Mouse (Mus musculus): ENCODE results near the gene Scyl3. TPM values are rescaled to one million over a fixed set of nuclear protein-coding genes. Genes with fewer than 3 reads are reported as not detected.

The Scyl3 gene
- 17.8 and 20.8 TPM in 2 replicates for polyA plus RNA-seq (2014; fragmentation: Nextera tagmentation; extraction: Ambion mirVana)

GRCm38 (mm10) chr1:163928846-163929245, at the start of gene Scyl3:
Gene Scyl3, plus strand, starts transcription at chr1:163929100.
- Histone ChIP-seq H3K9me3 (ENCODE audit: control insufficient read depth, low read length) (no peaks in the 10 kb centered on the region), H3K9ac (ENCODE audit: low read length) (peak within 1 kb of the TSS; percentile 93), H3K27ac (ENCODE audit: low read depth, low read length) (peak within 1 kb of the TSS; percentile 67), H3K4me3 (ENCODE audit: low read depth, low read length) (peak within 1 kb of the TSS; percentile 97), H3K36me3 (ENCODE audit: control insufficient read depth, insufficient read depth, low read length) (no peaks in the 10 kb centered on the region), H3K27me3 (ENCODE audit: control insufficient read depth, insufficient read depth, low read length) (no peaks in the 10 kb centered on the region), H3K4me1 (ENCODE audit: control insufficient read depth, insufficient read depth, low read length) (peaks cover 7% of the 10 kb centered on the region), H3K4me2 (ENCODE audit: low read depth) (peak within 1 kb of the TSS; percentile 79)
- 74% methylated on average over 7 of the region's 7 CpGs for WGBS
- ATAC-seq (ENCODE audit: insufficient read depth, low FRiP score, low TSS enrichment): no peak
- no peak for DNase-seq (ENCODE audit: low spot score)

- no peaks in the 10 kb centered on the region for H3K9me3 ChIP-seq (ENCODE audit: control insufficient read depth, low read length)
- no peak overlapping the region for H3K4me3 ChIP-seq (ENCODE audit: low read depth, low read length)
- H3K4me1 ChIP-seq (ENCODE audit: control insufficient read depth, insufficient read depth, low read length): no peaks in the 10 kb centered on the region
- ATAC-seq (ENCODE audit: insufficient read depth, low FRiP score, low TSS enrichment) (no peak), DNase-seq (ENCODE audit: low spot score) (no peak)
- H3K4me2 ChIP-seq (ENCODE audit: low read depth): no peak overlapping the region
- no peak overlapping the region for H3K27ac ChIP-seq (ENCODE audit: low read depth, low read length)
- H3K9ac ChIP-seq (ENCODE audit: low read length): no peak overlapping the region
- no peaks in the 10 kb centered on the region for H3K36me3 ChIP-seq (ENCODE audit: control insufficient read depth, insufficient read depth, low read length)
- no peaks in the 10 kb centered on the region for H3K27me3 ChIP-seq (ENCODE audit: control insufficient read depth, insufficient read depth, low read length)
Measured at GRCm38 (mm10) chr1:163889629-163890028, 39.3 kb upstream of the Scyl3 start.

GRCm38 (mm10) chr1:163893294-163893693, 35.6 kb upstream of the Scyl3 start:
- no peak for DNase-seq (ENCODE audit: low spot score)
- whole genome bisulfite sequencing: 92% methylated on average over 5 of the region's 5 CpGs
- Histone ChIP-seq H3K4me3 (ENCODE audit: low read depth, low read length) (no peak overlapping the region), H3K36me3 (ENCODE audit: control insufficient read depth, insufficient read depth, low read length) (no peaks in the 10 kb centered on the region), H3K4me2 (ENCODE audit: low read depth) (no peak overlapping the region), H3K27me3 (ENCODE audit: control insufficient read depth, insufficient read depth, low read length) (no peaks in the 10 kb centered on the region), H3K27ac (ENCODE audit: low read depth, low read length) (no peak overlapping the region), H3K9me3 (ENCODE audit: control insufficient read depth, low read length) (no peaks in the 10 kb centered on the region), H3K4me1 (ENCODE audit: control insufficient read depth, insufficient read depth, low read length) (no peaks in the 10 kb centered on the region), H3K9ac (ENCODE audit: low read length) (no peak overlapping the region)
- ATAC-seq (ENCODE audit: insufficient read depth, low FRiP score, low TSS enrichment): no peak

- Histone ChIP-seq H3K36me3 (ENCODE audit: control insufficient read depth, insufficient read depth, low read length) (no peaks in the 10 kb centered on the region), H3K4me3 (ENCODE audit: low read depth, low read length) (no peak overlapping the region), H3K9me3 (ENCODE audit: control insufficient read depth, low read length) (no peaks in the 10 kb centered on the region), H3K4me2 (ENCODE audit: low read depth) (no peak overlapping the region), H3K27ac (ENCODE audit: low read depth, low read length) (no peak overlapping the region), H3K27me3 (ENCODE audit: control insufficient read depth, insufficient read depth, low read length) (no peaks in the 10 kb centered on the region), H3K9ac (ENCODE audit: low read length) (no peak overlapping the region), H3K4me1 (ENCODE audit: control insufficient read depth, insufficient read depth, low read length) (no peaks in the 10 kb centered on the region)
- no peak for DNase-seq (ENCODE audit: low spot score)
- 81% methylated on average over 11 of the region's 11 CpGs for WGBS
- no peak for ATAC-seq (ENCODE audit: insufficient read depth, low FRiP score, low TSS enrichment)
Measured at GRCm38 (mm10) chr1:163893774-163894527, 34.9 kb upstream of the Scyl3 start.

- Histone ChIP-seq H3K9me3 (ENCODE audit: control insufficient read depth, low read length) (no peaks in the 10 kb centered on the region), H3K9ac (ENCODE audit: low read length) (no peak overlapping the region), H3K36me3 (ENCODE audit: control insufficient read depth, insufficient read depth, low read length) (no peaks in the 10 kb centered on the region), H3K4me1 (ENCODE audit: control insufficient read depth, insufficient read depth, low read length) (no peaks in the 10 kb centered on the region), H3K4me2 (ENCODE audit: low read depth) (no peak overlapping the region), H3K27ac (ENCODE audit: low read depth, low read length) (no peak overlapping the region), H3K27me3 (ENCODE audit: control insufficient read depth, insufficient read depth, low read length) (no peaks in the 10 kb centered on the region), H3K4me3 (ENCODE audit: low read depth, low read length) (no peak overlapping the region)
- DNase-seq (ENCODE audit: low spot score) (no peak), ATAC-seq (ENCODE audit: insufficient read depth, low FRiP score, low TSS enrichment) (no peak)
- 47% methylated on average over 5 of the region's 5 CpGs for WGBS
Measured at GRCm38 (mm10) chr1:163898291-163898764, 30.6 kb upstream of the Scyl3 start.

- Histone ChIP-seq H3K4me2 (ENCODE audit: low read depth) (no peak overlapping the region), H3K27me3 (ENCODE audit: control insufficient read depth, insufficient read depth, low read length) (no peaks in the 10 kb centered on the region), H3K9me3 (ENCODE audit: control insufficient read depth, low read length) (no peaks in the 10 kb centered on the region), H3K36me3 (ENCODE audit: control insufficient read depth, insufficient read depth, low read length) (no peaks in the 10 kb centered on the region), H3K9ac (ENCODE audit: low read length) (no peak overlapping the region), H3K4me1 (ENCODE audit: control insufficient read depth, insufficient read depth, low read length) (no peaks in the 10 kb centered on the region), H3K27ac (ENCODE audit: low read depth, low read length) (no peak overlapping the region), H3K4me3 (ENCODE audit: low read depth, low read length) (no peak overlapping the region)
- no peak for DNase-seq (ENCODE audit: low spot score)
- no peak for ATAC-seq (ENCODE audit: insufficient read depth, low FRiP score, low TSS enrichment)
- 87% methylated on average over 2 of the region's 2 CpGs for WGBS
Measured at GRCm38 (mm10) chr1:163899575-163899974, 29.3 kb upstream of the Scyl3 start.

- H3K4me3 ChIP-seq (ENCODE audit: low read depth, low read length): no peak overlapping the region
- ATAC-seq (ENCODE audit: insufficient read depth, low FRiP score, low TSS enrichment) (no peak), DNase-seq (ENCODE audit: low spot score) (no peak)
- no peak overlapping the region for H3K4me2 ChIP-seq (ENCODE audit: low read depth)
- H3K9me3 ChIP-seq (ENCODE audit: control insufficient read depth, low read length): no peaks in the 10 kb centered on the region
- H3K27ac ChIP-seq (ENCODE audit: low read depth, low read length): no peak overlapping the region
- no peaks in the 10 kb centered on the region for H3K36me3 ChIP-seq (ENCODE audit: control insufficient read depth, insufficient read depth, low read length)
- 89% methylated on average over 2 of the region's 2 CpGs for WGBS
- no peak overlapping the region for H3K9ac ChIP-seq (ENCODE audit: low read length)
- no peaks in the 10 kb centered on the region for H3K4me1 ChIP-seq (ENCODE audit: control insufficient read depth, insufficient read depth, low read length)
- H3K27me3 ChIP-seq (ENCODE audit: control insufficient read depth, insufficient read depth, low read length): no peaks in the 10 kb centered on the region
Measured at GRCm38 (mm10) chr1:163900168-163900567, 28.7 kb upstream of the Scyl3 start.

GRCm38 (mm10) chr1:163903411-163903810, 25.5 kb upstream of the Scyl3 start:
- Histone ChIP-seq H3K9ac (ENCODE audit: low read length) (no peak overlapping the region), H3K27ac (ENCODE audit: low read depth, low read length) (no peak overlapping the region), H3K4me3 (ENCODE audit: low read depth, low read length) (no peak overlapping the region), H3K4me2 (ENCODE audit: low read depth) (no peak overlapping the region), H3K27me3 (ENCODE audit: control insufficient read depth, insufficient read depth, low read length) (no peaks in the 10 kb centered on the region), H3K4me1 (ENCODE audit: control insufficient read depth, insufficient read depth, low read length) (no peaks in the 10 kb centered on the region), H3K9me3 (ENCODE audit: control insufficient read depth, low read length) (no peaks in the 10 kb centered on the region), H3K36me3 (ENCODE audit: control insufficient read depth, insufficient read depth, low read length) (no peaks in the 10 kb centered on the region)
- DNase-seq (ENCODE audit: low spot score) (no peak), ATAC-seq (ENCODE audit: insufficient read depth, low FRiP score, low TSS enrichment) (no peak)
- 95% methylated on average over 3 of the region's 3 CpGs for WGBS

Measured in neural tube, embryonic 11.5 days (tissue).